Mouse (Mus musculus): Measurements from ENCODE around the gene Tcerg1l. TPM values are rescaled to one million over a fixed set of nuclear protein-coding genes. Genes with fewer than 3 reads are reported as not detected.

Gene Tcerg1l
- polyA plus RNA-seq, 2 experiments: 1.2 TPM

GRCm38 (mm10) chr7:138379221-138379620 lies 18.3 kb downstream of the Tcerg1l start:
- H3K4me3 ChIP-seq (replicated peaks; ENCODE audit: low read length): no peak overlapping the region
- no peaks in the 10 kb centered on the region for H3K27me3 ChIP-seq (ENCODE audit: control insufficient read depth, insufficient read depth, low read length)
- H3K4me2 ChIP-seq (replicated peaks; ENCODE audit: low read depth, low read length, severe bottlenecking): no peak overlapping the region
- ATAC-seq (ENCODE audit: low FRiP score, low read depth): no peak
- H3K4me1 ChIP-seq (ENCODE audit: control insufficient read depth, insufficient read depth, low read length): no peaks in the 10 kb centered on the region
- H3K27ac ChIP-seq (replicated peaks; ENCODE audit: low read depth, low read length): no peak overlapping the region
- WGBS: 91% methylated on average over 3 of the region's 3 CpGs
- H3K9me3 ChIP-seq (ENCODE audit: control insufficient read depth, low read length): no peaks in the 10 kb centered on the region
- DNase-seq (ENCODE audit: low spot score): no peak
- H3K9ac ChIP-seq (ENCODE audit: low read depth, low read length, severe bottlenecking): no peak overlapping the region
- no peak for TF ChIP-seq POLR2A (IDR thresholded peaks at IDR 0.05; ENCODE audit: borderline replicate concordance, extremely low read depth, insufficient read depth, insufficient read length)
- H3K36me3 ChIP-seq (ENCODE audit: control insufficient read depth, insufficient read depth, low read length): no peaks in the 10 kb centered on the region

GRCm38 (mm10) chr7:138378546-138378945 lies 19.0 kb downstream of the Tcerg1l start:
- H3K9me3 ChIP-seq (ENCODE audit: control insufficient read depth, low read length): no peaks in the 10 kb centered on the region
- no peak overlapping the region for H3K9ac ChIP-seq (ENCODE audit: low read depth, low read length, severe bottlenecking)
- no peak for TF ChIP-seq POLR2A (IDR thresholded peaks at IDR 0.05; ENCODE audit: borderline replicate concordance, extremely low read depth, insufficient read depth, insufficient read length)
- no peak overlapping the region for H3K4me3 ChIP-seq (replicated peaks; ENCODE audit: low read length)
- H3K27ac ChIP-seq (replicated peaks; ENCODE audit: low read depth, low read length): no peak overlapping the region
- H3K4me1 ChIP-seq (ENCODE audit: control insufficient read depth, insufficient read depth, low read length): no peaks in the 10 kb centered on the region
- no peak overlapping the region for H3K4me2 ChIP-seq (replicated peaks; ENCODE audit: low read depth, low read length, severe bottlenecking)
- 81% methylated on average over 4 of the region's 4 CpGs for WGBS
- ATAC-seq (ENCODE audit: low FRiP score, low read depth) (no peak), DNase-seq (ENCODE audit: low spot score) (no peak)
- H3K36me3 ChIP-seq (ENCODE audit: control insufficient read depth, insufficient read depth, low read length): no peaks in the 10 kb centered on the region
- H3K27me3 ChIP-seq (ENCODE audit: control insufficient read depth, insufficient read depth, low read length): no peaks in the 10 kb centered on the region

GRCm38 (mm10) chr7:138375573-138375972 lies 22.0 kb downstream of the Tcerg1l start:
- H3K9me3 ChIP-seq (ENCODE audit: control insufficient read depth, low read length): no peaks in the 10 kb centered on the region
- no peak overlapping the region for H3K9ac ChIP-seq (ENCODE audit: low read depth, low read length, severe bottlenecking)
- no peak for ATAC-seq (ENCODE audit: low FRiP score, low read depth)
- H3K4me2 ChIP-seq (replicated peaks; ENCODE audit: low read depth, low read length, severe bottlenecking): no peak overlapping the region
- 53% methylated on average over 7 of the region's 7 CpGs for WGBS
- no peaks in the 10 kb centered on the region; the same call in 1 of the 2 replicates for H3K27me3 ChIP-seq (ENCODE audit: control insufficient read depth, insufficient read depth, low read length)
- H3K4me3 ChIP-seq (replicated peaks; ENCODE audit: low read length): no peak overlapping the region
- no peaks in the 10 kb centered on the region for H3K36me3 ChIP-seq (ENCODE audit: control insufficient read depth, insufficient read depth, low read length)
- no peaks in the 10 kb centered on the region for H3K4me1 ChIP-seq (ENCODE audit: control insufficient read depth, insufficient read depth, low read length)
- no peak for TF ChIP-seq POLR2A (IDR thresholded peaks at IDR 0.05; ENCODE audit: borderline replicate concordance, extremely low read depth, insufficient read depth, insufficient read length)
- DNase-seq (ENCODE audit: low spot score): no peak
- no peak overlapping the region for H3K27ac ChIP-seq (replicated peaks; ENCODE audit: low read depth, low read length)

- Histone ChIP-seq H3K9me3 (ENCODE audit: control insufficient read depth, low read length) (no peaks in the 10 kb centered on the region), H3K27ac (replicated peaks; ENCODE audit: low read depth, low read length) (no peak overlapping the region), H3K9ac (ENCODE audit: low read depth, low read length, severe bottlenecking) (no peak overlapping the region), H3K4me3 (replicated peaks; ENCODE audit: low read length) (no peak overlapping the region), H3K36me3 (ENCODE audit: control insufficient read depth, insufficient read depth, low read length) (no peaks in the 10 kb centered on the region), H3K4me1 (ENCODE audit: control insufficient read depth, insufficient read depth, low read length) (no peaks in the 10 kb centered on the region), H3K27me3 (ENCODE audit: control insufficient read depth, insufficient read depth, low read length) (no peaks in the 10 kb centered on the region; the same call in 1 of the 2 replicates), H3K4me2 (replicated peaks; ENCODE audit: low read depth, low read length, severe bottlenecking) (no peak overlapping the region)
- TF ChIP-seq POLR2A (IDR thresholded peaks at IDR 0.05; ENCODE audit: borderline replicate concordance, extremely low read depth, insufficient read depth, insufficient read length): no peak
- DNase-seq (ENCODE audit: low spot score) (no peak), ATAC-seq (ENCODE audit: low FRiP score, low read depth) (no peak)
- 56% methylated on average over 7 of the region's 7 CpGs for WGBS
These were observed 23.2 kb downstream of the Tcerg1l start for GRCm38 (mm10) chr7:138374376-138374775.

- Histone ChIP-seq H3K9ac (ENCODE audit: low read depth, low read length, severe bottlenecking) (no peak overlapping the region), H3K9me3 (ENCODE audit: control insufficient read depth, low read length) (no peaks in the 10 kb centered on the region), H3K36me3 (ENCODE audit: control insufficient read depth, insufficient read depth, low read length) (no peaks in the 10 kb centered on the region), H3K4me1 (ENCODE audit: control insufficient read depth, insufficient read depth, low read length) (no peaks in the 10 kb centered on the region), H3K4me2 (replicated peaks; ENCODE audit: low read depth, low read length, severe bottlenecking) (no peak overlapping the region), H3K27ac (replicated peaks; ENCODE audit: low read depth, low read length) (no peak overlapping the region), H3K4me3 (replicated peaks; ENCODE audit: low read length) (no peak overlapping the region), H3K27me3 (ENCODE audit: control insufficient read depth, insufficient read depth, low read length) (no peaks in the 10 kb centered on the region; the same call in 1 of the 2 replicates)
- WGBS: 77% methylated on average over 5 of the region's 5 CpGs
- DNase-seq (ENCODE audit: low spot score) (no peak), ATAC-seq (ENCODE audit: low FRiP score, low read depth) (no peak)
- TF ChIP-seq POLR2A (IDR thresholded peaks at IDR 0.05; ENCODE audit: borderline replicate concordance, extremely low read depth, insufficient read depth, insufficient read length): no peak
These were observed 24.0 kb downstream of the Tcerg1l start for GRCm38 (mm10) chr7:138373530-138373929.

GRCm38 (mm10) chr7:138367570-138367969 lies 30.0 kb downstream of the Tcerg1l start:
- no peak for DNase-seq (ENCODE audit: low spot score)
- H3K9ac ChIP-seq (ENCODE audit: low read depth, low read length, severe bottlenecking): no peak overlapping the region
- no peak for TF ChIP-seq POLR2A (IDR thresholded peaks at IDR 0.05; ENCODE audit: borderline replicate concordance, extremely low read depth, insufficient read depth, insufficient read length)
- H3K27me3 ChIP-seq (ENCODE audit: control insufficient read depth, insufficient read depth, low read length): no peaks in the 10 kb centered on the region
- H3K4me3 ChIP-seq (replicated peaks; ENCODE audit: low read length): no peak overlapping the region
- 79% methylated on average over 7 of the region's 7 CpGs for WGBS
- H3K4me1 ChIP-seq (ENCODE audit: control insufficient read depth, insufficient read depth, low read length): no peaks in the 10 kb centered on the region
- ATAC-seq (ENCODE audit: low FRiP score, low read depth): no peak
- H3K36me3 ChIP-seq (ENCODE audit: control insufficient read depth, insufficient read depth, low read length): no peaks in the 10 kb centered on the region
- H3K27ac ChIP-seq (replicated peaks; ENCODE audit: low read depth, low read length): no peak overlapping the region
- H3K4me2 ChIP-seq (replicated peaks; ENCODE audit: low read depth, low read length, severe bottlenecking): no peak overlapping the region
- no peaks in the 10 kb centered on the region for H3K9me3 ChIP-seq (ENCODE audit: control insufficient read depth, low read length)
